Mouse (Mus musculus): ENCODE results near the gene Ell3. TPM values are rescaled to one million over a fixed set of nuclear protein-coding genes. Genes with fewer than 3 reads are reported as not detected.

Gene Ell3
- polyA plus RNA-seq, 1 experiment from 2014 or later = 1.00 TPM

DNA sequence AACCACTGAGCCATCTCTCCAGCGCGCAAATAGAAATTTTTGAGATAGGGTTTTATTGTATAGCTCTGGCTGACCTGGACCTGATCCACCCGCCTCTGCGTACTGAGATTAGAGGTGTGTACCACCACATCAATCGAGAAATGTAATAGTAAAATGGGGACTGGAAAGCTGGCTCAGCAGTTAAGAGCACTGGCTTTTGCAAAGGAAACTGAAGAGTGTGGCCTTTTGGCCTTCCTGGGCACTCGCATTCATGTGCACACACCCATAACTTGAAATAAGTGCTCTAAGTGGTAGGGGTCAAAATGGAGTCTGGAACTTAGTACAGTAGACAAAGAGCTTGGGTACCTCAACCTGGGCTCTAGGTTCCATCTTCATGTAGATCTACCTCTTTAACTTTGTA lies 27.7 kb downstream of the Ell3 start:
- Histone ChIP-seq H3K27ac (no peak overlapping the region), H3K4me2 (peak overlapping the region; percentile 72), H3K36me3 (peaks cover 23% of the 10 kb centered on the region), H3K9me3 (replicated peaks) (no peaks in the 10 kb centered on the region), H3K9ac (no peak overlapping the region), H3K4me1 (replicated peaks) (peaks cover 20% of the 10 kb centered on the region), H3K27me3 (no peaks in the 10 kb centered on the region), H3K4me3 (no peak overlapping the region; the same call in 1 of the 2 replicates)
- WGBS = 81% methylated on average over 6 of the region's 6 CpGs
- no peak for ATAC-seq (replicated peaks; ENCODE audit: insufficient number of reproducible peaks, insufficient read depth, low FRiP score, low read depth)

DNA sequence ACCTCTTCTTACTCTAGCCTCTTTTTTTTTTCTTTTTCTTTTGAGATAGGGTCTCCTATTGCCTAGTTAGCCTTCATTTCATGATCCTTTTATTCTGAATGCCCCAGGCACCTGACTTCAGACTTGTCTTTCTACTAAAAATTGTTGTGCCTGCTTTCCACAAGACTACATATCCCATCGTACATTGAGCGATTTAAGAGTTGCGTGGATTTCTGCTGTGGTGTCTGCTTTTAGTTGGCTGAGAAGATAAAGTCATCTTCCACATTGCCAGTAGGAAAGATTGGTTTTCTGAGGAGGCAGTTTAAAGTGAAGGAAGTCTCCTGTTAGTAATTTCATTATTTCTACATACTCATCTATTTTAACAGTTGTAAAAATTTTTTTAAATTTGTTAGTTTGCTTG lies 28.5 kb downstream of the Ell3 start:
- Histone ChIP-seq H3K9me3 (replicated peaks) (no peaks in the 10 kb centered on the region), H3K27me3 (no peaks in the 10 kb centered on the region), H3K4me1 (replicated peaks) (peaks cover 20% of the 10 kb centered on the region), H3K36me3 (peaks cover 19% of the 10 kb centered on the region), H3K9ac (0 out of 2 replicates have a peak overlapping the region, but pooled peaks have one; percentile 100), H3K27ac (no peak overlapping the region), H3K4me3 (peak overlapping the region; percentile 100), H3K4me2 (peak overlapping the region; percentile 72)
- no peak for ATAC-seq (replicated peaks; ENCODE audit: insufficient number of reproducible peaks, insufficient read depth, low FRiP score, low read depth)
- 48% methylated on average over 3 of the region's 3 CpGs for WGBS

DNA sequence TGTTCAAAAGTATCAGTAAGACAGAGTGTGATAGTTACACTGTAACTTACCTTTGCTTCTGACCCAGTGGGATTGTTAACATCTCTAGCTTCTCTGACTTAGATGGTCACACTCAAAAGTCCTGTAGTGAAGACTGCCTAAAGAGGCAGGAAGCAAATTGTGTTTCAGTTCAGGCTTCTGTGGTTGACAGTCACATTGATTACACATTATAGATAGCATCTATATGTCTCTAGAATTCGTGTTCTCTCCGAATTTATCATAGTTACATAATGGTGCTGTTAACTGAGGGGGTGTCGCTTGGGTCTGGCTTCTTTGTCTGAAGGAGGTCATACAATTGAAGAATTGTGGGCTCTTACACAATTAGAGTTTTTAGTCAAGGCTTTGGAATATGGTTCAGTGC lies 29.0 kb downstream of the Ell3 start:
- no peak for ATAC-seq (replicated peaks; ENCODE audit: insufficient number of reproducible peaks, insufficient read depth, low FRiP score, low read depth)
- no peak overlapping the region for H3K27ac ChIP-seq
- H3K4me1 ChIP-seq (replicated peaks) = peaks cover 20% of the 10 kb centered on the region
- WGBS = 29% methylated on average over 3 of the region's 3 CpGs
- peak overlapping the region; percentile 100; the same call in 1 of the 2 replicates for H3K9ac ChIP-seq
- H3K9me3 ChIP-seq (replicated peaks) = no peaks in the 10 kb centered on the region
- H3K4me2 ChIP-seq = peak overlapping the region; percentile 72
- H3K4me3 ChIP-seq = peak overlapping the region; percentile 100
- peaks cover 17% of the 10 kb centered on the region for H3K36me3 ChIP-seq
- no peaks in the 10 kb centered on the region for H3K27me3 ChIP-seq

DNA sequence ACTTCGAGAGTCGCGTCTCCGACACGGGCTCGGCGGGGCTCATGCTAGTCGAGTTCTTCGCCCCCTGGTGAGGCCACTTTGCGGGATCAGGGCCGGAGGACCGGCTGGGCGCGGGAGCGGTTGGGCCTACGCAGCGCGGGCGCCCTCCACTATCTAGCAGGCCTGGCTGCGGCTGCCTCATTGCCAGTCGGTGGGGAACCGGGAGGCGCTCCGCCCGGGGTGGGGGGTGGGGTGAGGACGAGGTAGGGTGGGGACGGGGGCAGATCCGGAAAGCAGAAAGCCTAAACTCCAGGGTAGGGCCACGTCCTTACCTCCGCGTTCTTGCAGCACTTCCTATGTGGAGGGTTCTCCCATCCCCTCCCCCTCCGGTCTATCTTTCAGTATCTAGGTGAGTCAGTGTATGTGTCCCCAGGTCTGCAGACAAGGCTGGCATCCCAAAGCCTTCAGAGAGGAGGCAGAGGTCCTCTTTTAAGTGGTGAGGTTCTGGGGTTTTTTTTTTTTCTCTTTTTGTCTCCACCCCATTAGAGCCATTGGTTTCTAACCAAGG lies 29.9 kb downstream of the Ell3 start:
- H3K4me1 ChIP-seq (replicated peaks) = peaks cover 20% of the 10 kb centered on the region
- 0% methylated on average over 32 of the region's 32 CpGs for WGBS

DNA sequence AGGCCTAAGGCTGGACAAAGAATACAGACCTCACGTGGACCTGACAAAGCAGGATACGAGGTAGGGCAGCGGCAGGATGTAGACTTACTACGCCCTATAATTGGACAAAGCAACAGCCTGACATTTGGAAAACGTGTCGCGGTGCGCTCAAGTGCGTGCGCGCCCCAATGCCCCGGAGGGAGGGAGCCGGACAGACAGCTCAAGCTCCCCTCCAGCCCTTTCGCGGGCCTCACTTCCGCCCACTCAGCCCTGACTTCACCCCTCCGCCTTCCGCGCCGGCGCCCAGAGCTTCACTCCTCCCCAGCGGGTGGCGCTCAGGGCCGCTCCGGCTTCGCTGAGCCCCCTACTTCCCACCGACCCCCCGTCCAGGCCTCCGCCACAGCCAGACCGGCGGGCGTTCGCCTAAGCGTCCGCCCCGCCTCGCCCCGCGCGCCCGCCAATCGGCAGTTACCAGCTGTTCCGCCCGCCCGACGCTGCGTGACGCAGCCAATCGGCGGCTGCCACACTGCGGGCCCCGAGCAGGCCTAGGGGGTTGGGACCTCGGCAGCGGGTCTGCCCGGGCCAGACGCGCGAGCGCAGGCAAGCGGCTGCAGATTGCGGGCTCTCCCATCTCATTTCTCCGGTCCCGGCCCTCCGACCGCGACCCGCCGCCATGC lies 30.6 kb downstream of the Ell3 start, which contains the start of the genes Pdia3 and Catsper2:
TSS of gene Pdia3 (plus strand) at position 389 of the 656 bp plus-strand sequence.
TSS of gene Catsper2 (minus strand) at position 406 of the 656 bp plus-strand sequence.
- H3K4me3 ChIP-seq = peak within 1 kb of the TSS; percentile 100
- H3K9me3 ChIP-seq (replicated peaks) = no peaks in the 10 kb centered on the region
- peak within 1 kb of the TSS; percentile 99 for H3K27ac ChIP-seq
- H3K4me1 ChIP-seq (replicated peaks) = peaks cover 18% of the 10 kb centered on the region
- no peaks in the 10 kb centered on the region for H3K27me3 ChIP-seq
- peak within 1 kb of the TSS; percentile 72 for H3K4me2 ChIP-seq
- peak; percentile 98 for ATAC-seq (replicated peaks; ENCODE audit: insufficient number of reproducible peaks, insufficient read depth, low FRiP score, low read depth)
- WGBS = under 1% methylated on average over 68 of the region's 68 CpGs
- peaks cover 11% of the 10 kb centered on the region for H3K36me3 ChIP-seq
- peak within 1 kb of the TSS; percentile 100 for H3K9ac ChIP-seq

More for the DNA sequence above, 29.9 kb downstream of the Ell3 start:
- Histone ChIP-seq H3K4me2 (peak overlapping the region; percentile 72), H3K27ac (peak overlapping the region; percentile 99), H3K36me3 (peaks cover 17% of the 10 kb centered on the region), H3K27me3 (no peaks in the 10 kb centered on the region), H3K4me3 (peak overlapping the region; percentile 100), H3K9ac (peak overlapping the region; percentile 100), H3K9me3 (replicated peaks) (no peaks in the 10 kb centered on the region)
- peak; percentile 54 for ATAC-seq (replicated peaks; ENCODE audit: insufficient number of reproducible peaks, insufficient read depth, low FRiP score, low read depth)

DNA sequence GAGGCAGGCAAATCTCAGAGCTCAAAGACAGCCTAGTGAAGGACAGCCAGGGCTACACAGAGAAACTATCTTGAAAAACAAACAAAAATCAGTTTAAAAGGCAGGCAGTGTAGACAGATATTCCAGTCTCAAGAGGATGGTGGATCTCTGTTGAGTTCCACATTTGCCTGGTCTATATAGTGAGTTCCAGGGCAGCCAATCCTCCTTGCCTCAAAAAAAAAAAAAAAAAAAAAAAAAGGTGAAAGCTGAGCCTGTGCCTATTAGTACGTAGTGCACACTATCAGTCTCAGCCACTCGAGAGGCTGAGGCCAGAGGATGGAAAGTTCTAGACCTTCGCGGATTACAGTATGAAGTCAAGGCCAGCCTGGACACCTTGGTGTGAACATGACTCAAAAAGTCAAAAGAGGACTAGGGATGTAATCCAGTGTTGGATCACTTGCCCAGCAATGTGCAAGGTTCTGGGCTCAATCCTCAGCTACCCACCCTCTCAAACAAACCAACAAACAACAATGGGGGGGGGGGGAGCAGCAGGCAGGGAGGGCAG lies 31.2 kb downstream of the Ell3 start:
- ATAC-seq (replicated peaks; ENCODE audit: insufficient number of reproducible peaks, insufficient read depth, low FRiP score, low read depth) = no peak
- Histone ChIP-seq H3K4me3 (peak overlapping the region; percentile 100), H3K27me3 (no peaks in the 10 kb centered on the region), H3K9ac (peak overlapping the region; percentile 100), H3K27ac (peak overlapping the region; percentile 99), H3K4me2 (peak overlapping the region; percentile 72), H3K36me3 (peaks cover 5% of the 10 kb centered on the region), H3K9me3 (replicated peaks) (no peaks in the 10 kb centered on the region), H3K4me1 (replicated peaks) (peaks cover 18% of the 10 kb centered on the region)
- WGBS = 6% methylated on average over 4 of the region's 4 CpGs

DNA sequence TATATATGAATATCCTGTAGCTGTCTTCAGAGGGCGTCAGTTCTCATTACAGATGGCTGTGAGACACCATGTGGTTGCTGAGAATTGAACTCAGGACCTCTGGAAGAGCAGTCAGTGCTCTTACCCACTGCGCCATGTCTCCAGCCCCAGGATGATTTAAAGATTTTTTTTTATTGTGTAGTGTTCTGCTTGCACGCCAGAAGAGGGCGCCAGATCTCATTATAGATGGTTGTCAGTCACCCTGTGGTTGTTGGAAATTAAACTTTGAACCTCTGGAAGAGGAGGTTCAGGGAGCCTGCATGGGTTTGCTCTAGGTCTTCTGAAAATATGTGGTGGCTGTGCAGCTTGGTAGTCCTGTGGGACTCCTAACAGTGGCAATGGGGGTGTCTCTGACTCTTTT lies 35.9 kb downstream of the Ell3 start:
- Histone ChIP-seq H3K27me3 (no peaks in the 10 kb centered on the region), H3K9me3 (replicated peaks) (no peaks in the 10 kb centered on the region), H3K36me3 (no peaks in the 10 kb centered on the region), H3K4me2 (no peak overlapping the region), H3K27ac (no peak overlapping the region), H3K9ac (no peak overlapping the region), H3K4me3 (no peak overlapping the region), H3K4me1 (replicated peaks) (peaks cover 3% of the 10 kb centered on the region; the same call in 1 of the 2 replicates)
- ATAC-seq (replicated peaks; ENCODE audit: insufficient number of reproducible peaks, insufficient read depth, low FRiP score, low read depth) = no peak
- WGBS = 37% methylated on average over 4 of the region's 4 CpGs

DNA sequence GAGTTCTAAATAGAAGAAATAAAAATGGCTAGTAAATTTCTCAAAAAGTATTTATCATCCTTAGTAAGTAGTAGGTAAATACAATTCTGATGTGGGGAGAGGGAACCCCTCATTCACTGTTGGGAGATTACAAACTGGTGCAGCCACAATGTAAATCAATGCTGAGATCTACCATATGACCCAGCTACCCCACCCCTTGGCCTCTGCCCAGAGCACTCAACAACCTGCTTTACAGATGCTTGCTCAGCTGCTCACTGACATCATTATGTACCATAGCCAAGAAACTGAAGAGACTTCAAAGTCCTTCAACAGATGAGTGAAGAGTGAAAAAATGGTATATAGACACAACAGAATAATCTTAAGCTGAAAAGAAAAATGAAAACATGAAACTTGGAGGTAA lies 40.8 kb downstream of the Ell3 start:
- H3K4me2 ChIP-seq = no peak overlapping the region
- H3K4me3 ChIP-seq = no peak overlapping the region
- no peaks in the 10 kb centered on the region for H3K36me3 ChIP-seq
- ATAC-seq (replicated peaks; ENCODE audit: insufficient number of reproducible peaks, insufficient read depth, low FRiP score, low read depth) = no peak
- no peaks in the 10 kb centered on the region for H3K4me1 ChIP-seq (replicated peaks)
- H3K9me3 ChIP-seq (replicated peaks) = no peaks in the 10 kb centered on the region
- H3K27ac ChIP-seq = no peak overlapping the region
- no peak overlapping the region for H3K9ac ChIP-seq
- H3K27me3 ChIP-seq = no peaks in the 10 kb centered on the region

DNA sequence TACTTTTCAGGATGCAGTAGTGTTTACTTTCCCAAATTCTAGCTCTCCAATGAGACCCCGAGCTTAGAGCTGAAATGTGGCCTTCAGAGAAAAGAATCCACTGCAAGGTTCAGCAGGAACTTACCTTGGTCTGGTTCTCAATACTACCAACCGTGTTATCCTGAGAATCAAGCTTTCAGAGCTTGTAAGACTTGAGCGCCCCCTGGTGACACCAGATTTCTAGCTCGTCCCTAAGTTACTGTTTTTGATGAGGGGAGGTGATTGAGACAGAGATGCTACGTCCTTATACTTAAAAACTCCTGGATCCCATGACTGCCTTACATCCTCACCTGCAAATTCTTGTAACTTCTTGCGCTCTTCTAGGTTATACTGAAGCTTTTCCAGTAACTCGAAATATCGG lies 47.5 kb downstream of the Ell3 start:
- H3K4me2 ChIP-seq = no peak overlapping the region
- WGBS = 11% methylated on average over 8 of the region's 8 CpGs
- H3K36me3 ChIP-seq = no peaks in the 10 kb centered on the region
- ATAC-seq (replicated peaks; ENCODE audit: insufficient number of reproducible peaks, insufficient read depth, low FRiP score, low read depth) = no peak
- no peaks in the 10 kb centered on the region for H3K9me3 ChIP-seq (replicated peaks)
- H3K27ac ChIP-seq = no peak overlapping the region
- no peaks in the 10 kb centered on the region for H3K27me3 ChIP-seq
- H3K4me1 ChIP-seq (replicated peaks) = no peaks in the 10 kb centered on the region
- H3K9ac ChIP-seq = no peak overlapping the region
- no peak overlapping the region for H3K4me3 ChIP-seq
